Mouse (Mus musculus) cerebral cortex, adult 2 months (tissue): ENCODE measurements around the gene Slc25a47.

Source experiments
- WGBS: fragments of 180-500 bp; shearing (Covaris S2); methylation state at CpG from one replicate; pipeline ENCODE4 v1.1.7; 2018; 5-methylcytosine and 5-hydroxymethylcytosine counted together

Gene Slc25a47

GRCm38 (mm10) chr12:108826282-108826957 is 9.4 kb upstream of the Slc25a47 start:
- 89% methylated on average over 19 of the region's 19 CpGs for WGBS

GRCm38 (mm10) chr12:108826958-108827535 is 8.8 kb upstream of the Slc25a47 start:
- 93% methylated on average over 28 of the region's 28 CpGs for WGBS

- 92% methylated on average over 6 of the region's 6 CpGs for WGBS
Measured at GRCm38 (mm10) chr12:108827641-108828040, 8.2 kb upstream of the Slc25a47 start.

GRCm38 (mm10) chr12:108829636-108830035 is 6.2 kb upstream of the Slc25a47 start:
- WGBS: 65% methylated on average over 5 of the region's 5 CpGs

GRCm38 (mm10) chr12:108830358-108830757 is 5.5 kb upstream of the Slc25a47 start:
- WGBS: 67% methylated on average over 6 of the region's 6 CpGs

GRCm38 (mm10) chr12:108831966-108832643 is 3.7 kb upstream of the Slc25a47 start:
- 49% methylated on average over 9 of the region's 9 CpGs for WGBS

GRCm38 (mm10) chr12:108832851-108833250 is 3.0 kb upstream of the Slc25a47 start:
- WGBS: 61% methylated on average over 8 of the region's 8 CpGs

GRCm38 (mm10) chr12:108833408-108833807 is 2.4 kb upstream of the Slc25a47 start:
- WGBS: 70% methylated on average over 3 of the region's 3 CpGs

GRCm38 (mm10) chr12:108834337-108834736 is 1.5 kb upstream of the Slc25a47 start:
- 78% methylated on average over 3 of the region's 3 CpGs for WGBS

GRCm38 (mm10) chr12:108834786-108835185 is 1.1 kb upstream of the Slc25a47 start:
- 27% methylated on average over 5 of the region's 5 CpGs for WGBS

- WGBS: 2% methylated on average over 51 of the region's 51 CpGs
Measured at GRCm38 (mm10) chr12:108835208-108835839, 522 bp upstream of the Slc25a47 start.

- 55% methylated on average over 7 of the region's 7 CpGs for WGBS
Measured at GRCm38 (mm10) chr12:108836722-108837121, 876 bp downstream of the Slc25a47 start.

GRCm38 (mm10) chr12:108841181-108841580 is 5.3 kb downstream of the Slc25a47 start:
- WGBS: 68% methylated on average over 6 of the region's 6 CpGs

- 91% methylated on average over 7 of the region's 7 CpGs for WGBS
Measured at GRCm38 (mm10) chr12:108842663-108843062, 6.8 kb downstream of the Slc25a47 start.

GRCm38 (mm10) chr12:108848033-108848432 is 12.2 kb downstream of the Slc25a47 start:
- 90% methylated on average over 3 of the region's 3 CpGs for WGBS

GRCm38 (mm10) chr12:108849488-108850022 is 13.7 kb downstream of the Slc25a47 start:
- 81% methylated on average over 4 of the region's 4 CpGs for WGBS

- WGBS: 70% methylated on average over 8 of the region's 8 CpGs
Measured at GRCm38 (mm10) chr12:108850129-108850528, 14.3 kb downstream of the Slc25a47 start.

- 89% methylated on average over 8 of the region's 8 CpGs for WGBS
Measured at GRCm38 (mm10) chr12:108850886-108851285, 15.0 kb downstream of the Slc25a47 start.

GRCm38 (mm10) chr12:108852822-108853221 is 17.0 kb downstream of the Slc25a47 start:
- 95% methylated on average over 8 of the region's 8 CpGs for WGBS

GRCm38 (mm10) chr12:108855081-108855480 is 19.2 kb downstream of the Slc25a47 start:
- WGBS: 91% methylated on average over 10 of the region's 10 CpGs

- 74% methylated on average over 8 of the region's 8 CpGs for WGBS
Measured at GRCm38 (mm10) chr12:108856186-108856585, 20.3 kb downstream of the Slc25a47 start.

- 81% methylated on average over 7 of the region's 7 CpGs for WGBS
Measured at GRCm38 (mm10) chr12:108857109-108857508, 21.3 kb downstream of the Slc25a47 start.
